Comparison of ENCODE assay signal across 25 mouse cellular contexts in the genomic region with DNA sequence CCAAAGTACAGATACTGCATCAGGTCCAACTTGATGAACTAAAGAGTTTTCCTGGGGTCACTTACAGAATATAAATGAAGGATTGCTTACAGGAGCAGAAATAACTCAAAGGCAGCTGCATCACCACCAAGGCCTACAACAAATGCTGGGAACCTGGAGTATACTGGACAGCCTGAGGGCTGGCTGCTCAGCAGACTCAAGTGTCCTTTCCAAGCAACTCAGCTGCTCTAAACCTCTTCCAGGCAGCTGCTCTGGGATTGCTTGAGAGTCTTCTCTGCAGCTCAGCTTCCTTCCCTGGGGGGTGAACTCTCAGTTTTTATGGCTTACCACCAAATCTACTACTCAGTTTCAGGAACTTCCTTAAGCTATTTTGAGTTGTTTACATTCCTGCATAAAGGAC. TPM values are rescaled to one million over a fixed set of nuclear protein-coding genes. Genes with fewer than 3 reads are reported as not detected.
A peak's percentile ranks its signal among the peaks of the same experiment; 100 is the strongest.
DNase-seq lines count a peak whose midpoint lies in the region; ATAC-seq and TF ChIP-seq lines count a peak whose summit lies in the region.
"Had no signal": no experiment of that assay in that cellular context is flagged by ENCODE, and none has a peak within 500 bp of the region (broad histone marks: within the 10 kb centered on the region; RNA-seq: fewer than 3 reads in every experiment).

No protein-coding gene starts in this region.

- 0 out of 2 replicates have a peak overlapping the region, but pooled peaks have one; percentile 15 for H3K27ac ChIP-seq in heart, embryonic 15.5 days
- 0 out of 2 replicates have a peak overlapping the region, but pooled peaks have one; percentile 49 for H3K27ac ChIP-seq in limb, embryonic 13.5 days
- H3K27ac ChIP-seq in limb, embryonic 10.5 days: no peak overlapping the region
- H3K27ac ChIP-seq in lung, postnatal 0 days (ENCODE audit: low read length): 0 out of 2 replicates have a peak overlapping the region, but pooled peaks have one; percentile 20
- H3K27ac ChIP-seq: embryonic facial prominence, embryonic 13.5 days; forebrain, embryonic 10.5 days; forebrain, embryonic 13.5 days; heart, adult 2 months; heart, embryonic 10.5 days; heart, embryonic 13.5 days; hindbrain, embryonic 12.5 days; hindbrain, embryonic 15.5 days; intestine, embryonic 15.5 days had no signal

- H3K4me1 ChIP-seq in heart, embryonic 15.5 days (replicated peaks): peaks cover 3% of the 10 kb centered on the region
- no peaks in the 10 kb centered on the region for H3K4me1 ChIP-seq in limb, embryonic 13.5 days
- no peaks in the 10 kb centered on the region for H3K4me1 ChIP-seq in limb, embryonic 10.5 days
- H3K4me1 ChIP-seq in lung, postnatal 0 days (ENCODE audit: insufficient read depth, low read depth, low read length): no peaks in the 10 kb centered on the region
- H3K4me1 ChIP-seq: embryonic facial prominence, embryonic 13.5 days; forebrain, embryonic 10.5 days; forebrain, embryonic 13.5 days; heart, embryonic 10.5 days; hindbrain, embryonic 12.5 days; hindbrain, embryonic 15.5 days had no signal

- no peak for TF ChIP-seq POLR2A in myocyte (IDR thresholded peaks at IDR 0.05; ENCODE audit: insufficient read length, low read depth)

- DNase-seq in heart, postnatal 36 days: no peak
- no peak for DNase-seq in limb, embryonic 10.5 days (ENCODE audit: low spot score)
- no peak for DNase-seq in lung, postnatal 0 days (ENCODE audit: low spot score)
- DNase-seq in lung, adult 18-20 months: no peak
- DNase-seq in cerebellum, postnatal 25 days: no peak
- DNase-seq: adrenal gland, postnatal 36 days; cerebellum, adult 18-20 months; cerebellum, adult 9-10 months; cerebellum, postnatal 14 days; gastrocnemius, postnatal 10 days; gastrocnemius, postnatal 36 days; heart, adult 2 months; heart, postnatal 10 days had no signal

- H3K9me3 ChIP-seq in heart, embryonic 15.5 days (replicated peaks): no peaks in the 10 kb centered on the region
- no peaks in the 10 kb centered on the region for H3K9me3 ChIP-seq in limb, embryonic 13.5 days
- H3K9me3 ChIP-seq in limb, embryonic 10.5 days (replicated peaks): no peaks in the 10 kb centered on the region
- H3K9me3 ChIP-seq in lung, postnatal 0 days (ENCODE audit: low read length): no peaks in the 10 kb centered on the region
- H3K9me3 ChIP-seq: embryonic facial prominence, embryonic 13.5 days; forebrain, embryonic 10.5 days; forebrain, embryonic 13.5 days; heart, embryonic 10.5 days; heart, embryonic 13.5 days; hindbrain, embryonic 12.5 days; hindbrain, embryonic 15.5 days; intestine, embryonic 15.5 days had no signal

- no peak for TF ChIP-seq CTCF in lung, postnatal 0 days (IDR thresholded peaks at IDR 0.05)

- no peak for TF ChIP-seq EP300 in lung, postnatal 0 days (IDR thresholded peaks at IDR 0.05)

- H3K4me3 ChIP-seq in heart, embryonic 15.5 days: no peak overlapping the region
- no peak overlapping the region for H3K4me3 ChIP-seq in limb, embryonic 13.5 days
- no peak overlapping the region for H3K4me3 ChIP-seq in limb, embryonic 10.5 days
- H3K4me3 ChIP-seq in lung, postnatal 0 days (ENCODE audit: low read depth, low read length): no peak overlapping the region
- no peak overlapping the region for H3K4me3 ChIP-seq in myocyte
- H3K4me3 ChIP-seq: embryonic facial prominence, embryonic 13.5 days; forebrain, embryonic 10.5 days; forebrain, embryonic 13.5 days; heart, adult 2 months; heart, embryonic 10.5 days; heart, embryonic 13.5 days; hindbrain, embryonic 12.5 days; hindbrain, embryonic 15.5 days; intestine, embryonic 15.5 days had no signal

- ATAC-seq in heart, embryonic 15.5 days (replicated peaks; ENCODE audit: insufficient number of reproducible peaks, insufficient read depth, low FRiP score, low read depth): no peak
- no peak for ATAC-seq in limb, embryonic 13.5 days (ENCODE audit: low FRiP score, low read depth)
- no peak for ATAC-seq in lung, postnatal 0 days
- ATAC-seq: forebrain, embryonic 13.5 days; forebrain, embryonic 16.5 days had no signal

- H3K4me2 ChIP-seq in heart, embryonic 15.5 days: no peak overlapping the region
- H3K4me2 ChIP-seq in limb, embryonic 13.5 days (replicated peaks): no peak overlapping the region
- no peak overlapping the region for H3K4me2 ChIP-seq in lung, postnatal 0 days (replicated peaks; ENCODE audit: low read depth, low read length)
- H3K4me2 ChIP-seq in myocyte (ENCODE audit: low read depth): no peak overlapping the region
- H3K4me2 ChIP-seq: embryonic facial prominence, embryonic 13.5 days; forebrain, embryonic 13.5 days; heart, embryonic 13.5 days; hindbrain, embryonic 12.5 days; hindbrain, embryonic 15.5 days; intestine, embryonic 15.5 days had no signal

- H3K27me3 ChIP-seq in heart, embryonic 15.5 days: no peaks in the 10 kb centered on the region
- H3K27me3 ChIP-seq in limb, embryonic 13.5 days: no peaks in the 10 kb centered on the region
- no peaks in the 10 kb centered on the region for H3K27me3 ChIP-seq in limb, embryonic 10.5 days (ENCODE audit: low read depth, poor library complexity, severe bottlenecking)
- H3K27me3 ChIP-seq in lung, postnatal 0 days (replicated peaks; ENCODE audit: insufficient read depth, low read length): no peaks in the 10 kb centered on the region
- no peaks in the 10 kb centered on the region for H3K27me3 ChIP-seq in myocyte (ENCODE audit: control insufficient read depth, insufficient read depth, insufficient read length)
- H3K27me3 ChIP-seq: embryonic facial prominence, embryonic 13.5 days; forebrain, embryonic 13.5 days; heart, embryonic 13.5 days; hindbrain, embryonic 12.5 days; hindbrain, embryonic 15.5 days; intestine, embryonic 15.5 days had no signal

- intact Hi-C loops in heart, postnatal 36 days (cut with DNase I): no loop called here

- H3K9ac ChIP-seq in heart, embryonic 15.5 days: no peak overlapping the region
- H3K9ac ChIP-seq in limb, embryonic 13.5 days: no peak overlapping the region
- no peak overlapping the region for H3K9ac ChIP-seq in lung, postnatal 0 days (replicated peaks; ENCODE audit: low read depth)
- H3K9ac ChIP-seq: embryonic facial prominence, embryonic 13.5 days; forebrain, embryonic 13.5 days; heart, embryonic 13.5 days; hindbrain, embryonic 12.5 days; hindbrain, embryonic 15.5 days; intestine, embryonic 15.5 days had no signal

- no peak overlapping the region for H3ac ChIP-seq in myocyte (ENCODE audit: control insufficient read depth, insufficient read length)

- H3K79me2 ChIP-seq in myocyte (ENCODE audit: control insufficient read depth, insufficient read depth): no peaks in the 10 kb centered on the region

- no peaks in the 10 kb centered on the region for H3K36me3 ChIP-seq in heart, embryonic 15.5 days
- peaks cover 7% of the 10 kb centered on the region; the same call in 1 of the 2 replicates for H3K36me3 ChIP-seq in limb, embryonic 13.5 days
- H3K36me3 ChIP-seq in limb, embryonic 10.5 days: peaks cover 24% of the 10 kb centered on the region
- H3K36me3 ChIP-seq in lung, postnatal 0 days (ENCODE audit: insufficient read depth, low read length): no peaks in the 10 kb centered on the region
- no peaks in the 10 kb centered on the region for H3K36me3 ChIP-seq in myocyte (ENCODE audit: control insufficient read depth, insufficient read depth)
- H3K36me3 ChIP-seq: hindbrain, embryonic 12.5 days; hindbrain, embryonic 15.5 days; intestine, embryonic 15.5 days had no signal

TF ChIP-seq in myocyte, 11 proteins besides CTCF, POLR2A, EP300 and RAD21:
- peak in 2 of 3 experiments; percentile 60 to 77 for TF ChIP-seq MYOG (IDR thresholded peaks at IDR 0.05; ENCODE audit: control insufficient read depth in 1 of 3, insufficient read depth in 1 of 3, insufficient read length in 2 of 3, low read depth in 2 of 3)
- no peak for TF ChIP-seq CEBPB (IDR thresholded peaks at IDR 0.05; ENCODE audit: insufficient read depth, poor library complexity, severe bottlenecking)
- peak in 2 of 3 experiments; percentile 6 to 50 for TF ChIP-seq MYOD1 (IDR thresholded peaks at IDR 0.05; ENCODE audit: control insufficient read depth in 1 of 3, insufficient read length in 2 of 3, low read depth in 2 of 3)

RNA-seq across cellular contexts. Expression of a gene that starts 7.4 kb away (rescaled TPM):
- polyA plus RNA-seq in heart, embryonic 15.5 days (2015; fragmentation: Nextera tagmentation; extraction: Ambion mirVana): 6.7 and 7.4 TPM in 2 replicates
- total RNA-seq in heart, postnatal 36 days (2021): 10 to 100 TPM; 35.5 to 36.2 TPM
- 11.3 and 12.6 TPM in 2 replicates for polyA plus RNA-seq in limb, embryonic 13.5 days (2015; fragmentation: Nextera tagmentation; extraction: Ambion mirVana)
- 8.3 and 10.0 TPM in 2 replicates for polyA plus RNA-seq in limb, embryonic 10.5 days (2016; fragmentation: Nextera tagmentation; extraction: Ambion mirVana)
- polyA plus RNA-seq in lung, postnatal 0 days (2015; fragmentation: Nextera tagmentation; extraction: Ambion mirVana): 10.6 and 11.9 TPM in 2 replicates
- 6.0 TPM for polyA plus RNA-seq in myocyte (2012; fragmentation: generic; extraction: Trizol)

RNA-seq across cellular contexts. Expression of a gene that starts 35.6 kb away (rescaled TPM):
- 15.4 and 16.4 TPM in 2 replicates for polyA plus RNA-seq in heart, embryonic 15.5 days (2015; fragmentation: Nextera tagmentation; extraction: Ambion mirVana)
- total RNA-seq in heart, postnatal 36 days (2021): 10 to 100 TPM; 47.4 to 53.7 TPM
- 17.8 and 20.1 TPM in 2 replicates for polyA plus RNA-seq in limb, embryonic 13.5 days (2015; fragmentation: Nextera tagmentation; extraction: Ambion mirVana)
- 21.3 and 22.7 TPM in 2 replicates for polyA plus RNA-seq in limb, embryonic 10.5 days (2016; fragmentation: Nextera tagmentation; extraction: Ambion mirVana)
- polyA plus RNA-seq in lung, postnatal 0 days (2015; fragmentation: Nextera tagmentation; extraction: Ambion mirVana): 3.7 and 4.5 TPM in 2 replicates
- polyA plus RNA-seq in myocyte (2012; fragmentation: generic; extraction: Trizol): 2.8 TPM

RNA-seq across cellular contexts. Expression of a gene that starts 35.7 kb away (rescaled TPM):
- 27.9 and 28.8 TPM in 2 replicates for polyA plus RNA-seq in heart, embryonic 15.5 days (2015; fragmentation: Nextera tagmentation; extraction: Ambion mirVana)
- total RNA-seq in heart, postnatal 36 days (2021): 10 to 100 TPM; 30.3 to 31.9 TPM
- 30.5 and 37.3 TPM in 2 replicates for polyA plus RNA-seq in limb, embryonic 13.5 days (2015; fragmentation: Nextera tagmentation; extraction: Ambion mirVana)
- 26.3 and 27.9 TPM in 2 replicates for polyA plus RNA-seq in limb, embryonic 10.5 days (2016; fragmentation: Nextera tagmentation; extraction: Ambion mirVana)
- 18.5 and 21.4 TPM in 2 replicates for polyA plus RNA-seq in lung, postnatal 0 days (2015; fragmentation: Nextera tagmentation; extraction: Ambion mirVana)
- polyA plus RNA-seq in myocyte (2012; fragmentation: generic; extraction: Trizol): 9.3 TPM
